Mouse (Mus musculus): ENCODE data around the gene Lao1. TPM values are rescaled to one million over a fixed set of nuclear protein-coding genes. Genes with fewer than 3 reads are reported as not detected.

Gene Lao1
- polyA plus RNA-seq, 1 experiment = 0.13 TPM

DNA sequence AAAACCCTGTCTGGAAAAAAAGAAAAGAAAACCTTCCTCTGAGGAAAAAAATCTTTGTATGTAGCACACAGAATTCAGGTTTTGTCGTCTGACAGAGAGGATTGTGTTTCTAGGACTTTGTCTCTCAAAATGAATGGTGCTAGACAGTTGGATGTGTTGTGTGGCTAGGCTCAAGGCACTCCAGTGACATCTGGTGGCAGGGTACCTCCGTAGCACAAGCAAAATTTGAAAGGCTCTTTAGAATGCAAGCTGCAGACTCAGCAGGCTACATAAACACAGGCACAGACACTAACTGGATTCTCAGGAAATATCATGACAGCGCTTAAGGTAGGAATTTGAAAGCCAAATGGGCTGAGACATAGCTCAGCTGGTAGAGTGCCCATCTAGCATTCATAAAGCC lies 27.2 kb downstream of the Lao1 start:
- 5% methylated on average over 3 of the region's 3 CpGs for WGBS
- TF ChIP-seq POLR2A (IDR thresholded peaks at IDR 0.05; ENCODE audit: borderline replicate concordance, insufficient read depth, low read length) = no peak
- peak; percentile 65 for TF ChIP-seq CTCF (IDR thresholded peaks at IDR 0.05; ENCODE audit: borderline replicate concordance, insufficient read depth, low read depth, low read length)
- no peak overlapping the region for H3K27ac ChIP-seq (ENCODE audit: insufficient read depth, low read length)
- no peaks in the 10 kb centered on the region for H3K27me3 ChIP-seq (ENCODE audit: control insufficient read depth, insufficient read depth, low read length)
- H3K4me1 ChIP-seq (ENCODE audit: control insufficient read depth, insufficient read depth, low read length) = no peaks in the 10 kb centered on the region
- H3K4me3 ChIP-seq (replicated peaks; ENCODE audit: insufficient read depth, low read depth, low read length) = no peak overlapping the region
- DNase-seq = no peak

DNA sequence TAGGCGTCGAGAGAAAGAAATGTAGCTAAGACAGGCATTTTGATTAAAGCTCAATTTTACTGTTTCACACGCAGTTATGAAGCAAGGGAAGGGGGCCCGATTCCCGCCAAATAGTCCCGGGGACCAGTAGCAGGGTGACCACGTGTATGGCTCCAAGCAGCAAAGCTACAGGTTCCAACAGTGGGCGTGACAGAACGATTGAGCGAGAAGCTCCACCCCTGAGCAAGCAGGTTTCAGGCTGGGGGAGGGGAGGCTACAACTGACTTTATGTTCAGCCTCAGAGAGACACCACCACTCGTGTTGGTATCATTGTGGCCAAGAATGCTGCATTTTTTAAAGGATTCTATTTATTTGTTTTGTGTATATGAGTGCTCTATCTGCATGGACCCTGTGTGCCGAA lies 28.0 kb downstream of the Lao1 start:
- Histone ChIP-seq H3K4me3 (replicated peaks; ENCODE audit: insufficient read depth, low read depth, low read length) (no peak overlapping the region), H3K27me3 (ENCODE audit: control insufficient read depth, insufficient read depth, low read length) (no peaks in the 10 kb centered on the region), H3K27ac (ENCODE audit: insufficient read depth, low read length) (no peak overlapping the region), H3K4me1 (ENCODE audit: control insufficient read depth, insufficient read depth, low read length) (no peaks in the 10 kb centered on the region)
- 26% methylated on average over 12 of the region's 12 CpGs for WGBS
- no peak for DNase-seq
- TF ChIP-seq POLR2A (IDR thresholded peaks at IDR 0.05; ENCODE audit: borderline replicate concordance, insufficient read depth, low read length) (no peak), CTCF (IDR thresholded peaks at IDR 0.05; ENCODE audit: borderline replicate concordance, insufficient read depth, low read depth, low read length) (no peak)

DNA sequence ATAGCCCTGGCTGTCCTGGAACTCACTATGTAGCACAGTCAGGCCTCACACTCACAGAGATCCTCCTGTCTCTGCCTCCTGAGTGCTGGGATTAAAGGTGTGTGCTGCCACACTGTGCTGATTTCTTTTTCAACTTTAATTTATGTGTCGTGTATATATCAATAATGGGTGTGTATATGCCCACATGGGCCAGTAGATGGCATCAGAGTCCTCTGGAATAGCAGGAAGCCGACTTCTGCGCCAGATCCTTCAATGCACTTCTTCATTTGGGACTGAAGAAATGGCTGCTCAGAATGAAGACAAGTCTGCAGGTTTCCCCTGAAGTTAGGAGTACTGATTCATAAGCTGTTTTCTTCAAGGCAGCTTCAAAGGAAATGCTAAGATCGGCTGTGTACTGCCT lies 30.4 kb downstream of the Lao1 start:
- H3K4me1 ChIP-seq (ENCODE audit: control insufficient read depth, insufficient read depth, low read length) = no peaks in the 10 kb centered on the region
- TF ChIP-seq CTCF (IDR thresholded peaks at IDR 0.05; ENCODE audit: borderline replicate concordance, insufficient read depth, low read depth, low read length) (no peak), POLR2A (IDR thresholded peaks at IDR 0.05; ENCODE audit: borderline replicate concordance, insufficient read depth, low read length) (no peak)
- H3K27ac ChIP-seq (ENCODE audit: insufficient read depth, low read length) = no peak overlapping the region
- DNase-seq = no peak
- H3K4me3 ChIP-seq (replicated peaks; ENCODE audit: insufficient read depth, low read depth, low read length) = no peak overlapping the region
- 41% methylated on average over 4 of the region's 4 CpGs for WGBS
- no peaks in the 10 kb centered on the region for H3K27me3 ChIP-seq (ENCODE audit: control insufficient read depth, insufficient read depth, low read length)

DNA sequence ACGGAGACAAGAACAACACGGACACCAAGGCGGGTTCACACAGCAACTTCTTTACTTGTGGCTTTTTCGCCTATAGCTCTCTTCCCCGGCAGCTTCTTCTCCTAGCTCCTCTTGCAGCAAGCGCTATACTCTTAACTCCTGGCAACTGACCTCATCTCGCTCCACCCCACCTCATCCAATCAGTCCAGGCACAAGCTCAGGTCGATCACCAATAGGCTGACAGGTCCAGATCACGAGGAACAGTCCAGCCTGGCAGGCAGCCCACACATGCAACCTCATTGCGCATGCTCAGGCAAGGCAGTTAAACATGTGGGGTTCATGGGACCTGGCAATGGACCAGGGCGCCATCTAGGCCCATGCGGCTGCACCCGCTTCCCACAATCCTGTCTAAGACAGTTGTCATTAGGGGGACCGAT lies 35.8 kb downstream of the Lao1 start:
- no peaks in the 10 kb centered on the region for H3K4me1 ChIP-seq (ENCODE audit: control insufficient read depth, insufficient read depth, low read length)
- no peak for DNase-seq
- TF ChIP-seq POLR2A (IDR thresholded peaks at IDR 0.05; ENCODE audit: borderline replicate concordance, insufficient read depth, low read length) (no peak), CTCF (IDR thresholded peaks at IDR 0.05; ENCODE audit: borderline replicate concordance, insufficient read depth, low read depth, low read length) (no peak)
- 84% methylated on average over 14 of the region's 14 CpGs for WGBS
- H3K4me3 ChIP-seq (replicated peaks; ENCODE audit: insufficient read depth, low read depth, low read length) = no peak overlapping the region
- no peaks in the 10 kb centered on the region for H3K27me3 ChIP-seq (ENCODE audit: control insufficient read depth, insufficient read depth, low read length)
- no peak overlapping the region for H3K27ac ChIP-seq (ENCODE audit: insufficient read depth, low read length)

DNA sequence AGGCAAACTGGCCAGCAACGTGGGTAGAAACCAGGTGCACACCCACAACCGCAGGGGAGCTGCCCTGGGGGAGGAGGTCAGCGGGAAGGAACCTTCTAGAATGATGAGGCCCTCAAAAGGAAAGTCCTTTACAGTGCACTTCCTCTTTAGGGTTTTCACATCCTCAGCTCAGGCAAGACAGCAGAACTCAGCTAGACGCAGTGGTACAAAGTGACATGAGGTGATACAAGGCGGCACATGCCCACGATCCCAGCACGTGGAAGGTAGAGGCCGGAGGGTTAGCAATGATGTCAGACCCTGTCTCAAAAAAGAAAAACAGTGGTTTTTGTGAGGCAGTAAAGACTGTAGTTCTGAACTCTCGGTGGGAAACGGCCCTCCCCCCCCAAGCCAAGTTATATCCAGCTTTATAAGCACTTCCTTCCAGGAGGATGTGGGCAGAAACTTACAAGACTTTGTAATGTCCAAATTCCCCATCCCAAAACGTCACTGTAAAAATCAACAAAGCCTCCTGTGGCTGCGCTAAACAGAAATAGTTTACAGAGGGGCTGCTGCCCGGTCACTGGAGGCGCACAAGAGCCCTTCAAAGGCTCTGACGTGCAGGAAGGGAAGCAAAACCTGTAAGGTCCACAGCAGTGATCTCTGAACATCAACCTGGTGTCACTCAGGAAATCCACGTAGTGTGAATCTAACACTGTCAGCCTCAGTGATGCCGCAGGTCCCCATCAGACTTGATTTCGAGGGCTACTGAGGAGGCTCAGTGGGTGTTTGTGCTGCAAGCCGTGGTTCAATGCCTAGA lies 38.5 kb downstream of the Lao1 start:
- no peak for DNase-seq
- TF ChIP-seq POLR2A (IDR thresholded peaks at IDR 0.05; ENCODE audit: borderline replicate concordance, insufficient read depth, low read length) (no peak), CTCF (IDR thresholded peaks at IDR 0.05; ENCODE audit: borderline replicate concordance, insufficient read depth, low read depth, low read length) (no peak)
- H3K4me1 ChIP-seq (ENCODE audit: control insufficient read depth, insufficient read depth, low read length) = no peaks in the 10 kb centered on the region
- no peak overlapping the region for H3K27ac ChIP-seq (ENCODE audit: insufficient read depth, low read length)
- no peak overlapping the region for H3K4me3 ChIP-seq (replicated peaks; ENCODE audit: insufficient read depth, low read depth, low read length)
- 61% methylated on average over 19 of the region's 19 CpGs for WGBS
- H3K27me3 ChIP-seq (ENCODE audit: control insufficient read depth, insufficient read depth, low read length) = no peaks in the 10 kb centered on the region

DNA sequence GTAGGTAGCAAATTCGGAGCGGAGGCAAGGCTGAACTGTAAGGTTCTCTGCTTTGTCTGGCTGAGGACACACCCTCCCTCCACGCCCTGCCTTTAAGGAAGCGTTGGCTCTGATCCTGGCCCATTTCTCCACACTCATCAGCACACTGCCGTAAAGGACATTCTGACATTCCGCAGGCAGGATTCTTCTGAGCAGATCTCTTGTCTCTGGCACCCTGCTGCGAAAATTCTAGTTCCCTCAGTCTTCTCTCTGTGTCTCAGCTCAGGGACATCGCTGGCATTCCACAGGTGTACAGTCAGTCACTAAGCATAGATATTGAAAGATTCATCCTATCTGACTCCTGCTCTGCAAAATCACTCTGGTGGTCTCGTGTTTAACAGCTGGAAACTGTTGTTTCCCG lies 40.3 kb downstream of the Lao1 start:
- Histone ChIP-seq H3K4me1 (ENCODE audit: control insufficient read depth, insufficient read depth, low read length) (no peaks in the 10 kb centered on the region), H3K27me3 (ENCODE audit: control insufficient read depth, insufficient read depth, low read length) (no peaks in the 10 kb centered on the region), H3K4me3 (replicated peaks; ENCODE audit: insufficient read depth, low read depth, low read length) (no peak overlapping the region), H3K27ac (ENCODE audit: insufficient read depth, low read length) (no peak overlapping the region)
- no peak for TF ChIP-seq CTCF (IDR thresholded peaks at IDR 0.05; ENCODE audit: borderline replicate concordance, insufficient read depth, low read depth, low read length)
- no peak for TF ChIP-seq POLR2A (IDR thresholded peaks at IDR 0.05; ENCODE audit: borderline replicate concordance, insufficient read depth, low read length)
- WGBS = 41% methylated on average over 10 of the region's 10 CpGs
- DNase-seq = no peak

DNA sequence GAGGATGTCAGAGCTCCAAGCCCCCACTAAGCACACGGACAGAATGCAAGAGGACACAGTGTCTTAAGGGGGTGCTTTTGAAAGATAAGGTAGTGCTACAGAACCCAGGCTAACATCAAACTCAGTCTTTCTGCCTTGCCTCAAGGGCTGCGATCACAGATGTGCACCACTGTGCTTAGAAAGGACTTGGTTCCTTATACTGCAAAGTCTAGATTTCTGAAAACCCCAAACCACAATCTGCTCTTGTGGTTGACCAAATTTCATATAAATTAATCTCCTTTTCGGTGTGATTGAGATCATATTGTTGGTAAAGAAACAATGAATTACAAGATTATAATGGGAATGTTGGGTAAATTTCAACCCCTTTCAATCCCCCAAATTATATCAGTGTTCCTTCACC lies 41.1 kb downstream of the Lao1 start:
- DNase-seq = no peak
- 86% methylated on average over 3 of the region's 3 CpGs for WGBS
- Histone ChIP-seq H3K4me3 (replicated peaks; ENCODE audit: insufficient read depth, low read depth, low read length) (no peak overlapping the region), H3K4me1 (ENCODE audit: control insufficient read depth, insufficient read depth, low read length) (no peaks in the 10 kb centered on the region), H3K27me3 (ENCODE audit: control insufficient read depth, insufficient read depth, low read length) (no peaks in the 10 kb centered on the region), H3K27ac (ENCODE audit: insufficient read depth, low read length) (no peak overlapping the region)
- no peak for TF ChIP-seq CTCF (IDR thresholded peaks at IDR 0.05; ENCODE audit: borderline replicate concordance, insufficient read depth, low read depth, low read length)
- TF ChIP-seq POLR2A (IDR thresholded peaks at IDR 0.05; ENCODE audit: borderline replicate concordance, insufficient read depth, low read length) = no peak

DNA sequence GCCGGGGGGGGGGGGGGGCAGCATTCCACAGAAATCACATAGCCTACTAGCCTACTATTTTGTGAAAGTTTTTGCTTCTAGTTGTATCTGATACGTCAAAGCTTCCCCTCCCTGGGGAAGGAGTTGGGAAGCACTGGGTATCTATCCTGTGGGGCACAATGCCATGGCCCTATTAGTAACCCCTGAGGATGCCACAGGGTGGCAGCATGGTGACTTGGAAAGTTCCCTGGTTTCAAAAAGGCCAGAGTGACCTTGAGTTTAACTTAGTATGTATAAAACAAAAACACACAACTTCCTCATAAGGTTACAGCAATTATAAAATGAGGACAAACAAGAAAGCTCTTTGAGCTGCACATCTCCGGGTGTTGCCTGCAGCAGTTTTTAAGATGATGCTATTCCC lies 42.8 kb downstream of the Lao1 start:
- WGBS = 50% methylated on average over 3 of the region's 3 CpGs
- no peak for DNase-seq
- Histone ChIP-seq H3K27ac (ENCODE audit: insufficient read depth, low read length) (no peak overlapping the region), H3K4me1 (ENCODE audit: control insufficient read depth, insufficient read depth, low read length) (peaks cover 8% of the 10 kb centered on the region), H3K4me3 (replicated peaks; ENCODE audit: insufficient read depth, low read depth, low read length) (no peak overlapping the region), H3K27me3 (ENCODE audit: control insufficient read depth, insufficient read depth, low read length) (no peaks in the 10 kb centered on the region)
- TF ChIP-seq CTCF (IDR thresholded peaks at IDR 0.05; ENCODE audit: borderline replicate concordance, insufficient read depth, low read depth, low read length) (peak; percentile 13; the same call in 1 of the 2 replicates), POLR2A (IDR thresholded peaks at IDR 0.05; ENCODE audit: borderline replicate concordance, insufficient read depth, low read length) (no peak)
